Mouse (Mus musculus): ENCODE measurements around the gene Snx33. TPM values are rescaled to one million over a fixed set of nuclear protein-coding genes. Genes with fewer than 3 reads are reported as not detected.
A peak's percentile ranks its signal among the peaks of the same experiment; 100 is the strongest.

Gene Snx33
- total RNA-seq, 2 experiments from 2014 or later = 6.9 to 7.9 TPM

GRCm38 (mm10) chr9:56872105-56872903 is 55.9 kb downstream of the Snx33 start:
- no peak for DNase-seq (ENCODE audit: low spot score in 2 of 2)
- intact Hi-C loops (cut with DNase I) = no loop called here

GRCm38 (mm10) chr9:56871191-56871590 is 57.0 kb downstream of the Snx33 start:
- DNase-seq (ENCODE audit: low spot score in 2 of 2) = no peak
- intact Hi-C loops (cut with DNase I) = no loop called here

- intact Hi-C loops (cut with DNase I) = no loop called here
Measured at GRCm38 (mm10) chr9:56870778-56871177, 57.4 kb downstream of the Snx33 start.

GRCm38 (mm10) chr9:56869552-56869951 is 58.6 kb downstream of the Snx33 start:
- intact Hi-C loops (cut with DNase I) = no loop called here
- DNase-seq (ENCODE audit: low spot score in 2 of 2) = peak; percentile 81 to 86

More at GRCm38 (mm10) chr9:56870778-56871177, 57.4 kb downstream of the Snx33 start:
- no peak for DNase-seq (ENCODE audit: low spot score in 2 of 2)

GRCm38 (mm10) chr9:56868292-56868691 is 59.9 kb downstream of the Snx33 start:
- intact Hi-C loops (cut with DNase I) = no loop called here
- DNase-seq (ENCODE audit: low spot score in 2 of 2) = peak; percentile 55 to 67

Other genes with a start within 250 kb of the Snx33 start
- gene Lingo1, start 131.9 kb downstream of the Snx33 start, total RNA-seq (2021) = 100 to 1,000 TPM; 455 to 509 TPM
- gene Odf3l1, start 63.7 kb downstream of the Snx33 start, total RNA-seq (2021) = not detected
- gene Cspg4, start 63.3 kb downstream of the Snx33 start, total RNA-seq (2021) = 10 to 100 TPM; 15.0 to 19.6 TPM
- 10 to 100 TPM; 50.2 to 50.4 TPM for gene Imp3, start 9.1 kb upstream of the Snx33 start, total RNA-seq (2021)
- gene Snupn, start 22.5 kb upstream of the Snx33 start, total RNA-seq (2021) = 10 to 100 TPM; 13.9 to 16.0 TPM
- gene Ptpn9, start 66.6 kb upstream of the Snx33 start, total RNA-seq (2021) = 10 to 100 TPM; 25.3 to 32.7 TPM
- 10 to 100 TPM; 35.9 to 39.0 TPM for gene Sin3a, start 143.7 kb upstream of the Snx33 start, total RNA-seq (2021)
- 100 to 1,000 TPM; 107 to 172 TPM for gene Man2c1, start 202.3 kb upstream of the Snx33 start, total RNA-seq (2021)
- 1 to 10 TPM; 8.6 TPM for gene Neil1, start 219.9 kb upstream of the Snx33 start, total RNA-seq (2021)
- gene Commd4, start 230.0 kb upstream of the Snx33 start, total RNA-seq (2021) = 10 to 100 TPM; 78.1 to 94.0 TPM